Mouse (Mus musculus) left cerebral cortex, postnatal 4 days (tissue): ENCODE measurements around the gene Zfp141. TPM values are rescaled to one million over a fixed set of nuclear protein-coding genes. Genes with fewer than 3 reads are reported as not detected.
A peak's percentile ranks its signal among the peaks of the same experiment; 100 is the strongest.
"Not testable (repeated sequence)": the region's sequence is repeated elsewhere in the genome, so short reads cannot be mapped to it uniquely, and the experiment has no call there.

ENCODE experiments used
- DNase-seq: peaks from one replicate; pipeline ENCODE4 v3.0.0-alpha.2; 2022
- intact Hi-C: fragments of 180-260 bp; cut with DNase I; formaldehyde crosslinking; loops from one replicate; pipeline ENCODE4 v1.15.1; 2025
- total RNA-seq, 2 experiments: library from RNA; stranded (reverse); gene quantifications; 2 replicates each; pipeline ENCODE4 v1.2.3; 2021

Gene Zfp141
- 10 to 100 TPM; 23.6 to 23.9 TPM for total RNA-seq

- peak; percentile 84 for DNase-seq
- intact Hi-C loops, result not testable (repeated sequence)
Measured at GRCm38 (mm10) chr7:42505588-42505987, at the start of gene Zfp141. Gene Zfp141, minus strand, starts transcription at chr7:42505740.

GRCm38 (mm10) chr7:42551766-42552165, 46.2 kb upstream of the Zfp141 start:
- no peak for DNase-seq
- intact Hi-C loops, result no loop called here

GRCm38 (mm10) chr7:42505186-42505585, 354 bp downstream of the Zfp141 start:
- intact Hi-C loops, result no loop called here
- peak; percentile 10 for DNase-seq

GRCm38 (mm10) chr7:42498248-42498647, 7.3 kb downstream of the Zfp141 start:
- intact Hi-C loops, result loop anchor here (10.0 kb wide), 1 partner anchor 893 kb away; no protein-coding TSS in a partner anchor
- no peak for DNase-seq

GRCm38 (mm10) chr7:42497356-42497755, 8.2 kb downstream of the Zfp141 start:
- intact Hi-C loops, result loop anchor here (10.0 kb wide), 1 partner anchor 893 kb away; no protein-coding TSS in a partner anchor
- no peak for DNase-seq

- intact Hi-C loops, result loop anchor here (10.0 kb wide), 1 partner anchor 891 kb away; no protein-coding TSS in a partner anchor
Measured at GRCm38 (mm10) chr7:42496202-42496601, 9.3 kb downstream of the Zfp141 start.

GRCm38 (mm10) chr7:42490859-42491258, 14.7 kb downstream of the Zfp141 start:
- DNase-seq, result no peak
- intact Hi-C loops, result loop anchor here (10.0 kb wide), 1 partner anchor 886 kb away; no protein-coding TSS in a partner anchor

More at GRCm38 (mm10) chr7:42496202-42496601, 9.3 kb downstream of the Zfp141 start:
- no peak for DNase-seq

- intact Hi-C loops, result loop anchor here (10.0 kb wide), 1 partner anchor 886 kb away; no protein-coding TSS in a partner anchor
- no peak for DNase-seq
Measured at GRCm38 (mm10) chr7:42490358-42490757, 15.2 kb downstream of the Zfp141 start.

- no peak for DNase-seq
- intact Hi-C loops, result no loop called here
Measured at GRCm38 (mm10) chr7:42454640-42455039, 50.9 kb downstream of the Zfp141 start.

GRCm38 (mm10) chr7:42450618-42451017, 54.9 kb downstream of the Zfp141 start:
- no peak for DNase-seq
- intact Hi-C loops, result no loop called here

GRCm38 (mm10) chr7:42447850-42448249, 57.7 kb downstream of the Zfp141 start, which contains the start of gene 4933421I07Rik:
Gene 4933421I07Rik, minus strand, starts transcription at chr7:42448120.
- intact Hi-C loops, result no loop called here
- DNase-seq, result no peak

- intact Hi-C loops, result no loop called here
- DNase-seq, result no peak
Measured at GRCm38 (mm10) chr7:42447352-42447751, 58.2 kb downstream of the Zfp141 start.

Other genes starting within 250 kb of the Zfp141 start
- not detected for gene Vmn2r61, start 245.7 kb downstream of the Zfp141 start, total RNA-seq
- not detected for gene 4933421I07Rik, start 57.6 kb downstream of the Zfp141 start, total RNA-seq
- not detected for gene Gm21028, start 72.8 kb upstream of the Zfp141 start, total RNA-seq
- 1 to 10 TPM; 3.0 to 4.5 TPM for gene Zfp977, start 86.8 kb upstream of the Zfp141 start, total RNA-seq
- gene Zfp976, start 136.8 kb upstream of the Zfp141 start, total RNA-seq, result 1 to 10 TPM; 4.7 to 5.2 TPM
- 1 to 10 TPM; 8.7 to 8.9 TPM for gene Zfp975, start 187.0 kb upstream of the Zfp141 start, total RNA-seq
- gene Gm17067, start 221.3 kb upstream of the Zfp141 start, total RNA-seq, result not detected